Mouse (Mus musculus): ENCODE data around the gene Klrb1c. TPM values are rescaled to one million over a fixed set of nuclear protein-coding genes. Genes with fewer than 3 reads are reported as not detected.
"Not testable (repeated sequence)": the region's sequence is repeated elsewhere in the genome, so short reads cannot be mapped to it uniquely, and the experiment has no call there.

Klrb1c gene
- polyA plus RNA-seq, 1 experiment = not detected

- no peaks in the 10 kb centered on the region for H3K27me3 ChIP-seq (replicated peaks)
- H3K4me3 ChIP-seq (replicated peaks) = peak overlapping the region; percentile 83
- TF ChIP-seq GATA1 (IDR thresholded peaks at IDR 0.05; ENCODE audit: borderline replicate concordance, low read length) = no peak
- TF ChIP-seq FLI1 (IDR thresholded peaks at IDR 0.05; ENCODE audit: low read length) = no peak
- H3K4me1 ChIP-seq = peaks cover 52% of the 10 kb centered on the region
- H3K9me3 ChIP-seq = no peaks in the 10 kb centered on the region
- no peaks in the 10 kb centered on the region for H3K36me3 ChIP-seq (replicated peaks; ENCODE audit: low read length)
These were observed 9.1 kb upstream of the Klrb1c start for GRCm38 (mm10) chr6:128797936-128798771.

GRCm38 (mm10) chr6:128797185-128797905 is 8.3 kb upstream of the Klrb1c start:
- TF ChIP-seq GATA1 (IDR thresholded peaks at IDR 0.05; ENCODE audit: borderline replicate concordance, low read length) (no peak), FLI1 (IDR thresholded peaks at IDR 0.05; ENCODE audit: low read length) (no peak)
- Histone ChIP-seq H3K27me3 (replicated peaks) (no peaks in the 10 kb centered on the region), H3K9me3 (no peaks in the 10 kb centered on the region), H3K4me1 (peaks cover 53% of the 10 kb centered on the region), H3K36me3 (replicated peaks; ENCODE audit: low read length) (no peaks in the 10 kb centered on the region), H3K4me3 (replicated peaks) (no peak overlapping the region)

GRCm38 (mm10) chr6:128796321-128796955 is 7.4 kb upstream of the Klrb1c start:
- peak overlapping the region; percentile 74 for H3K4me3 ChIP-seq (replicated peaks)
- peaks cover 46% of the 10 kb centered on the region for H3K4me1 ChIP-seq
- TF ChIP-seq GATA1 (IDR thresholded peaks at IDR 0.05; ENCODE audit: borderline replicate concordance, low read length) (no peak), FLI1 (IDR thresholded peaks at IDR 0.05; ENCODE audit: low read length) (no peak)
- H3K27me3 ChIP-seq (replicated peaks) = no peaks in the 10 kb centered on the region
- no peaks in the 10 kb centered on the region for H3K36me3 ChIP-seq (replicated peaks; ENCODE audit: low read length)
- no peaks in the 10 kb centered on the region for H3K9me3 ChIP-seq

GRCm38 (mm10) chr6:128793734-128794133 is 4.7 kb upstream of the Klrb1c start:
- peaks cover 53% of the 10 kb centered on the region for H3K4me1 ChIP-seq
- H3K27me3 ChIP-seq (replicated peaks) = no peaks in the 10 kb centered on the region
- H3K36me3 ChIP-seq (replicated peaks; ENCODE audit: low read length) = no peaks in the 10 kb centered on the region
- H3K9me3 ChIP-seq = no peaks in the 10 kb centered on the region
- H3K4me3 ChIP-seq (replicated peaks) = no peak overlapping the region
- TF ChIP-seq FLI1 (IDR thresholded peaks at IDR 0.05; ENCODE audit: low read length) (no peak), GATA1 (IDR thresholded peaks at IDR 0.05; ENCODE audit: borderline replicate concordance, low read length) (no peak)

- H3K36me3 ChIP-seq (replicated peaks; ENCODE audit: low read length); H3K27me3 ChIP-seq (replicated peaks); H3K9me3 ChIP-seq; H3K4me3 ChIP-seq (replicated peaks): not testable (repeated sequence)
- H3K4me1 ChIP-seq = peaks cover 38% of the 10 kb centered on the region
These were observed 1.5 kb upstream of the Klrb1c start for GRCm38 (mm10) chr6:128790491-128790994.

GRCm38 (mm10) chr6:128788517-128788916 is 498 bp downstream of the Klrb1c start:
- Histone ChIP-seq H3K9me3 (no peaks in the 10 kb centered on the region), H3K27me3 (replicated peaks) (no peaks in the 10 kb centered on the region), H3K36me3 (replicated peaks; ENCODE audit: low read length) (no peaks in the 10 kb centered on the region), H3K4me1 (peaks cover 30% of the 10 kb centered on the region), H3K4me3 (replicated peaks) (no peak overlapping the region)
- TF ChIP-seq FLI1 (IDR thresholded peaks at IDR 0.05; ENCODE audit: low read length) = no peak
- TF ChIP-seq GATA1 (IDR thresholded peaks at IDR 0.05; ENCODE audit: borderline replicate concordance, low read length) = no peak

- H3K36me3 ChIP-seq (replicated peaks; ENCODE audit: low read length); H3K4me3 ChIP-seq (replicated peaks); H3K9me3 ChIP-seq; H3K27me3 ChIP-seq (replicated peaks): not testable (repeated sequence)
- peaks cover 22% of the 10 kb centered on the region for H3K4me1 ChIP-seq
These were observed 2.6 kb downstream of the Klrb1c start for GRCm38 (mm10) chr6:128786396-128786795.

- peaks cover 20% of the 10 kb centered on the region for H3K9me3 ChIP-seq
- no peaks in the 10 kb centered on the region for H3K36me3 ChIP-seq (replicated peaks; ENCODE audit: low read length)
- H3K4me1 ChIP-seq = peaks cover 19% of the 10 kb centered on the region
- no peak overlapping the region for H3K4me3 ChIP-seq (replicated peaks)
- TF ChIP-seq GATA1 (IDR thresholded peaks at IDR 0.05; ENCODE audit: borderline replicate concordance, low read length) (no peak), FLI1 (IDR thresholded peaks at IDR 0.05; ENCODE audit: low read length) (no peak)
- H3K27me3 ChIP-seq (replicated peaks) = no peaks in the 10 kb centered on the region
These were observed 19.3 kb downstream of the Klrb1c start for GRCm38 (mm10) chr6:128769481-128770253.

- Histone ChIP-seq H3K9me3 (peaks cover 4% of the 10 kb centered on the region), H3K27me3 (replicated peaks) (no peaks in the 10 kb centered on the region), H3K4me1 (peaks cover 30% of the 10 kb centered on the region), H3K36me3 (replicated peaks; ENCODE audit: low read length) (no peaks in the 10 kb centered on the region), H3K4me3 (replicated peaks) (no peak overlapping the region)
- TF ChIP-seq GATA1 (IDR thresholded peaks at IDR 0.05; ENCODE audit: borderline replicate concordance, low read length) (no peak), FLI1 (IDR thresholded peaks at IDR 0.05; ENCODE audit: low read length) (no peak)
These were observed 21.0 kb downstream of the Klrb1c start for GRCm38 (mm10) chr6:128768047-128768446.

- not testable (repeated sequence) for H3K36me3 ChIP-seq (replicated peaks; ENCODE audit: low read length); H3K27me3 ChIP-seq (replicated peaks); H3K9me3 ChIP-seq
- Histone ChIP-seq H3K4me3 (replicated peaks) (peak overlapping the region; percentile 46), H3K4me1 (peaks cover 32% of the 10 kb centered on the region)
These were observed 22.3 kb downstream of the Klrb1c start for GRCm38 (mm10) chr6:128766486-128767254.
